Mouse (Mus musculus) hematopoietic stem cell, adult 5-6 weeks (primary cell): Measurements from ENCODE around the gene Cysltr2. TPM values are rescaled to one million over a fixed set of nuclear protein-coding genes. Genes with fewer than 3 reads are reported as not detected.

ENCODE experiments used
- ATAC-seq, 2 experiments: fragments of 125-278 bp in 1 of 2; replicated peaks in 1 of 2; 2 replicates each; pipeline ENCODE4 v1.8.0; 2016 to 2017; ENCODE audit warnings: inconsistent platforms in 2 of 2, mild to moderate bottlenecking in 2 of 2, moderate number of reproducible peaks in 2 of 2, low read depth in 1 of 2, moderate TSS enrichment in 1 of 2; ENCODE audit not compliant: low FRiP score in 2 of 2, poor library complexity in 2 of 2, severe bottlenecking in 2 of 2, insufficient read depth in 1 of 2, low TSS enrichment in 1 of 2
- total RNA-seq: library from RNA; stranded (forward); fragments of 172-1452, 232-1000 nt; gene quantifications from 2 replicates; pipeline ENCODE4 v1.2.3, GENCODE M21; 2017

Gene Cysltr2
- total RNA-seq, 1 experiment from 2014 or later, result 18.5 TPM

DNA sequence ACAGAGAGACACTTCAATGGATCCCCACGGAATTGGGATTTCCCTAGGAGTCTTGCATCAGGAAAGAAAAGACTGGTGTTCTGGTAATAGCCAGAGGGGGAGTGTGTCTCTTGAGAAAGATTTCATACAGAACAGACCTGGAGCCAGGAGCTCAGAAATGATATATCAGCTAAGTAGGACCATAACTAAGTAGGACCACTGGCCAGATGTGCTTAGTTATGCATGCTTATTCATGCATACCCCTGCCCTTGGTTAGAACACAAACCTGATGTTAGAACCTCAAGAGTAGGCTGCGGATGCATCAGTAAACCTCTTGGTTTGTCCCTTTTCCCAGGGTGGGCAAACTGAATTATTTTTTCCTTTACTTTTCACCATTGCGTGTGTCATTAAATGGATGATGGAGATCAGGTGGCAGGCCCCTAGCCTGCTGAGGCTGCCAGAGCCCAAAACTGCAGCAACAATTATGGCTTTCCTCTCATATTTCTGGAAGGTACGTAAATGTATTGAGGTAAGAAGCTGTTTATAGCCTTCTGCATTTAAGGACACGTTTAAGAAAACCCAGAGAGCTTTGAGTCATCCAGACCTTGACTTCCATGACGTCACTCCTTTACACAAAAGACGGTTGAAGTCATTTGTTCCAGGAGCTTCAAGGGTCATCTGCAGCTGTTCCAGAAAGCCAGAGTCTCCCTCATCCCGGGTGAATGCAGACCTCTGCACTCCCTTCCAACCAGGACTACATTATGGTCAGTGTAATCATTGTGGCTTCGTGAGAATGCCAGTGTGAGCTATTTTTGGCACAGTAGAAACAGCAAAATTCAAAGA lies 35.0 kb downstream of the Cysltr2 start:
- ATAC-seq, result no peak

DNA sequence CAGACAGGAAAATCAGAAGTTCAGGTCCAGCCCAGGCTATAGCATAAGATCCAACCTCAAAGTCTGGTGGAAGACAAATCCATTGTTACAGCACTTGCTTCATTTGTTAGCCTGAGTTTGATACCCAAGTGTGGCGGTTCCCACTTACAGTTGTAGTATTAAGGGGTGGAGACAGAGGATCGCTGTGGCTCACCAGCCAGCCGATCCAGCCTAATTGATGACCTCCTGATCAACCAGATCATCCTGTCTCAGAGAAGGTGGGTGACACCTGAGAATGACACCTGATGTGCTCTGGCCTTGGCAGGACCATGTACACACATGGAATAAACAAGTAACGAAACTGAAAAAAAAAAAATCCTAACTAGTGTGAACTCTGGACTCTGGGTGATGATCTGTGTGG lies 47.1 kb downstream of the Cysltr2 start:
- ATAC-seq, result no peak

DNA sequence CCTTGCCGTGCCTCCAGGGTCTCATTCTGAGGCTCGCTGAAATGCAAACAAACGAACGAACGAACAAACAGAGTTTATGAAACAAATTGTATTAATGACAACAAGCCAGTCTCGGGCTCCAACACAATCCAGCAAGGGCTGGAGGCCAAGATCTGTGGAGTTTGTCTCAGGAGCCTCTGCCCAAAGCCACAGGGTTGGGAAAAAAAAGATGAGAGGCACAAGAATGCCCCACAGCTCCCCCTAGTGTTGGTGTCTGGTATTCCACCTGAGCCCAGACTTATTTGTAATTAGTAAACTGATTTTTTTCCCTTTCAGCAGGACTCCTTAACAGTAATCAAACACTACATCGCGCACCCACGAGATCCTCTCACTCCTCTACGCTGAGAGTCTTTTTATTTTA lies 48.6 kb downstream of the Cysltr2 start:
- ATAC-seq, result peak; percentile 64 to 65; a peak in 2 of 4 replicates

DNA sequence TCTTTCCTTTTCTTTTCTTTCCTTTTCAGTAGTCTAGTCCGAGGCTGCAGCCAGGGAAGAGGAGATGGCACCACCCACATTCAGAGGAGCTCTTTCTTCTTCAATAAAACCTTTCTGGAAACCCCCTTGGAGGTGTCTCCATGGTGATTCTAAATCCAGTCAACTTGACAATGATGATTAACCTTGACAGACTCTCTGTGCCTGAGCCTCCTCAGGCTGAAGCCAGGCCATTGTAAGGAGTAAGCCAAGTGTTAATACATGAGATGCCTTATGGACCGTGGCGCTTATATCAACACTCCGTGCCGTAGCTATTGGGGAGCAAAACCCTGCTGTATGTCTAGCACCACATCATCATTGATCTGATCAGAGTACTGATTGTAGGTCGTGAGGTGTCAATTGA lies 50.8 kb downstream of the Cysltr2 start:
- ATAC-seq, result no peak

DNA sequence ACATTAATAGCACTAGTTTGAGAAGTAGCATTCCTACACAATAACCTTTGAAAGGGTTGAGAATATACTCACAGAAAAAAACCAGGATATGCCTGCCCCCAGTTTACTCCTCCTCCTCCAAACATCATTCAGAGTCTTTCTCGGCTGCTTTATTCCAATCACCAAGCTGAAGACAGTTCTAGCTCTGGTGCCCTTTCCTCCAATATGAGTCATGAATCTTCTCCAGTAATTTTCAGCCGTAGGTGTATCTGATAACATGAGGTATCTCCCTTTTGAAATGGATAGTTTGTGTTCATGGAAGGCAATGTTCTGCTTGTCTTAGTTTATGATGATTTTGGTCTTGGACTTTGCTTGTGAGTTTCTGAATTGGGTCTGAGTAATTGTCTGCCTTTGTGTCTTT lies 62.9 kb downstream of the Cysltr2 start:
- no peak for ATAC-seq

DNA sequence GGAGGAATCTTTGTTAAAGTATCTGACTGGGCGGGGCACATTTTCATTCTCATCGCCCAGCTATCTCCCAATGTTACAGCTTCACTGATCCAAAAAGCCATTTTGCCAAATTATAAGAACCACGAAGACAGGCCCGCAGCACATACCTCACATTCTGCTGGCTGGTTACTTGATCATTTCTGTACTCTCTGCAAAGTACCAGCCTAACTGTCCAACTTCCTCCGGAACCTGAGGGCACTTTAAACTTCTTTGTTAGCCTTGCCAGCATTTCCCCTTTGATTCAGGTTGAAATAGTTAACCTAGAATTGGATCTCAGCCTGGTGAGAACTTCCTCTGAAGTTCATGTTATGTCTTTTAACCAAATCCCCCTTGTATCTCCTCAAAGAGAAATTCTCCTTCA lies 63.8 kb downstream of the Cysltr2 start:
- peak; percentile 70 to 71 for ATAC-seq

DNA sequence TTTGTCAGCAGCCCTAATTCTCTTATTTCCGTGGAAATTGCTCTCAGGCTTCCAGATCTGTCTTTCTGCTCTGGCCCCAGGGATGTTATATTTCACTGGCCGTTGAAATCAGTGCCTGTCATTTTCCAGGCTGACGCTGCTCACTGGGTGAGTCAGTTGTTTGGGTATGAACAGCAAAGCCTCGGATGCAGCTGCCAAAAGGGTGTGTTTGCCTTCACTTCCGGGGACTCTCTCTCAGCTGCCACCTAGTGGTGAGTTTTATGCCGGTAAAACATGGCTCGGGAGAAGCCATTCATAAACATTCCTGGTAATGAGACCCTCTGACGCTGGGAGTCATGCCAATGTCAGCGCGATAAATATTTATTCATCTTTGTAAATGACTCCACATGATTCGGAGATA lies 65.5 kb downstream of the Cysltr2 start:
- ATAC-seq, result peak; percentile 47 to 74; a peak in 2 of 4 replicates

DNA sequence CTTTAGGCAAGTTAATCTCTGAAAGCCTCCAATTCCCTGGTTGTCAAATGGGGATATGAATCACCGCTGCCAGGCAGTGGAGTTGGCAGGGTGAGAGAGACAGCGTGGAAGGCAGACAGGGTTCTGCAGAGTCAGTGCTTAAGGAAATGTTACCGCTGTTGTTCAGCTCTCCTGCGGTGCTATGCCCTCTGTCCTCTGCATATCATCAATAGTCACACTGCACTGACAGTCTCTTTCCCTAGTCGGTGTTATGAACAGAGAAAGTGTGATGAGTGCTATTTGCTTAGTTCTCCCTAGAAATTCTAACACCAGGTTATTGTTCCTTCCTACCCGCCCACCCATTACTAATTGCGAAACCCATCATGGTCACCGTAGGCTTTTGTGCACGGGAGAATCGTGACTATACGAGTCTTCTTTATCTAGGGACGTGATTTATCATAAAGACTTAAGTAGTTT lies 65.9 kb downstream of the Cysltr2 start:
- ATAC-seq, result no peak

DNA sequence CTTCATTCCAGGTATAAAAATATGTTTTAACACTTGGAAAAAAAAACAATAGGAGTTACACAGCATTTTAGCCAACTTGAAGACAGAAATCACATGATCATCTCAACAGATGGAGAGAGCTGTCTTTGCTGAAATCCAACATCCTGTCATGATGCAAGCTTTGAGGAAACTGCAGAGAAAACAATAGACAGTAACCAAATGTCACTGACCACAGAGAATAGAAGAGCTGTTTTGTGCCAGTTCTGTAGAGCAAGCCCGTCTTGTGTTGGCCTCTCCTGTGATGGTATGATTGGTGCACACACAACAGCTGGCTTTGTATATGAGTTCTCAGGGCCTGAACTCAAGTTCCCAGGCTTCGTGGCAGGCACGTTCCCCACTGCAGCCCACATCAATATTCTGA lies 68.2 kb downstream of the Cysltr2 start:
- ATAC-seq, result peak in 1 of 2 experiments; percentile 16; a peak in 1 of 4 replicates

DNA sequence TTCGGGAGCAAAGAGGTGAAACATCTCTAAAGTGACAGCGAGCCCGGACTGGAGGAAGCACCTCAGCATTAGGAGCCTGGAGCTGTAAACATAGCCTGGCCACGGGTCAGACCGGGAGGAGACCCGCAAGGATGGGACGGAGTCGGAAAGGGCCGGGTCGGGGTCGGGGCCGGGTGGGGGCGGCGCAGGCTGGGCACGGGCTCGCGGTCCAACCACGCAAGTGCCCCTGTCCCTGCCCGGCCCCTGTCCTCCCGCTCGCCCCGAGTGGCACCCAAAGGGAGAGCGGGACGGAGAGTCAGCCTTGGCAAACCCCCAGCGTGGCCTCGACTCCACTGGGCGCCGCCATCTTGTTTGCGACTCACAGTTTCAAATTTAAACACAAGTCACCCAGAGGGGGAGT lies 68.8 kb downstream of the Cysltr2 start:
- ATAC-seq, result no peak

DNA sequence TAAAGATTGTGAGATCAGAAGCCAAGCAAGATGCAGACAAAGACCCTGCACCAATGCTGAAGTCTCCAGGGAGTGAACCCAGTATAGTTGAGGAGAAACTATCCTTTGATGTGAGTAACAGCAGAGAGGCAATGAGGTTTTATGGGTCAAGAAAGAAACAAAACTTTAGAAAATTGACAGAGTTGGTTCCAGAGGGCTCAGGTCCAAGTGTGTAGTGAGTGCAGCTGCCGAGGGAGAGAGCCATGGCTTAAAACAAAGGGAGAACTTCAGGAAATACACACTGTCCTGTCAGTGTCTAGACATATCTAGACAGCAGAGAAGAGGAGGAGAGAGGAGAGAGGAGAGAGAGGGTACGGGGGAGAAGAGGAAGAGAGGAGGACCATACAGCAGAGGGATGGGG lies 72.8 kb downstream of the Cysltr2 start:
- ATAC-seq, result no peak

Other genes with a start within 250 kb of the Cysltr2 start
- 52.1 and 64.2 TPM in 2 replicates for gene Rcbtb2, start 73.9 kb upstream of the Cysltr2 start, total RNA-seq
- 13.1 and 19.6 TPM in 2 replicates for gene Lpar6, start 188.8 kb upstream of the Cysltr2 start, total RNA-seq